Mouse (Mus musculus) embryonic facial prominence, embryonic 15.5 days (tissue): Measurements from ENCODE around the gene Gm11077. TPM values are rescaled to one million over a fixed set of nuclear protein-coding genes. Genes with fewer than 3 reads are reported as not detected.

Source experiments
- ATAC-seq: fragments of 200-750 bp; cut with Nextera tagmentation; 2 replicates; pipeline ENCODE4 v1.8.0; 2017; ENCODE audit warnings: low read depth, moderate TSS enrichment; ENCODE audit not compliant: insufficient number of reproducible peaks, low FRiP score, low TSS enrichment
- H3K27ac ChIP-seq: fragments of 300-500 bp; sonication (generic); replicated peaks from 2 replicates; pipeline ENCODE4 v1.5.1; 2015; ENCODE audit warnings: mild to moderate bottlenecking, inconsistent platforms
- H3K27me3 ChIP-seq: fragments of 300-500 bp; sonication (generic); 2 replicates; pipeline ENCODE4 v1.6.1; 2015; ENCODE audit warnings: inconsistent platforms
- H3K36me3 ChIP-seq: fragments of 300-500 bp; sonication (generic); 2 replicates; pipeline ENCODE4 v1.6.1; 2015; ENCODE audit warnings: mild to moderate bottlenecking, inconsistent platforms
- H3K4me1 ChIP-seq: fragments of 300-500 bp; sonication (generic); 2 replicates; pipeline ENCODE4 v1.6.1; 2015; ENCODE audit warnings: inconsistent platforms
- H3K4me2 ChIP-seq: fragments of 300-500 bp; sonication (generic); replicated peaks from 2 replicates; pipeline ENCODE4 v1.6.1; 2015; ENCODE audit warnings: mild to moderate bottlenecking, inconsistent platforms
- H3K4me3 ChIP-seq: fragments of 300-500 bp; sonication (generic); replicated peaks from 2 replicates; pipeline ENCODE4 v1.5.1; 2015; ENCODE audit warnings: mild to moderate bottlenecking, inconsistent platforms
- H3K9ac ChIP-seq: fragments of 300-500 bp; sonication (generic); 2 replicates; pipeline ENCODE4 v1.6.1; 2015; ENCODE audit warnings: inconsistent platforms
- H3K9me3 ChIP-seq: fragments of 300-500 bp; sonication (generic); replicated peaks from 2 replicates; pipeline ENCODE4 v1.6.1; 2016; ENCODE audit warnings: inconsistent platforms
- WGBS: fragments of 180-500 bp; shearing (Covaris S2); methylation state at CpG from one replicate; pipeline ENCODE4 v1.1.7; 2015; 5-methylcytosine and 5-hydroxymethylcytosine counted together
- polyA plus RNA-seq: library from polyadenylated mRNA; unstranded; fragments of >200 nt; fragmentation: Nextera tagmentation; extraction: Ambion mirVana; gene quantifications from 2 replicates; pipeline ENCODE4 v1.2.1, GENCODE M21; 2015

Gene Gm11077
- polyA plus RNA-seq, 1 experiment from 2014 or later, result not detected

DNA sequence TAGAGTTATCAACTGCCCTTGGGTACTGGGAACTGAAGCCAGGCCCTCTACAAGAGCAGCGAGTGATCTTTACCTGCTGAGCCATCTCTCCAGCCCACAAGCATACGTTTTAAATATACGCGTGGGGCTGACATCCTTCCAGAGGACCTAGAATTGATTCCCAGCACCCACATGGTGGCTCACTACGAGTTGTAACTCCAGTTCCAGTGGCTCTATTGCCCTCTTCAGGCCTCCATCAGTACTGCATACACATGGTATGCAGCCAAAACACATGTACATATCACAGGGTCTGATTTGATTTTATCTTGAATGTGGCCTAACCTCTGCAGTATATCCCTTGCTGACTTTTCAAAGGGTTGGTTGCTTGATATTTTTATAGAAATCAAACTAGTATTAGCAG, 23.0 kb upstream of the Gm11077 start:
- Histone ChIP-seq H3K9me3 (no peaks in the 10 kb centered on the region), H3K4me1 (peaks cover 17% of the 10 kb centered on the region), H3K27ac (no peak overlapping the region), H3K4me3 (no peak overlapping the region), H3K36me3 (no peaks in the 10 kb centered on the region), H3K4me2 (no peak overlapping the region), H3K27me3 (no peaks in the 10 kb centered on the region), H3K9ac (no peak overlapping the region)
- ATAC-seq, result no peak
- 93% methylated on average over 5 of the region's 5 CpGs for WGBS

DNA sequence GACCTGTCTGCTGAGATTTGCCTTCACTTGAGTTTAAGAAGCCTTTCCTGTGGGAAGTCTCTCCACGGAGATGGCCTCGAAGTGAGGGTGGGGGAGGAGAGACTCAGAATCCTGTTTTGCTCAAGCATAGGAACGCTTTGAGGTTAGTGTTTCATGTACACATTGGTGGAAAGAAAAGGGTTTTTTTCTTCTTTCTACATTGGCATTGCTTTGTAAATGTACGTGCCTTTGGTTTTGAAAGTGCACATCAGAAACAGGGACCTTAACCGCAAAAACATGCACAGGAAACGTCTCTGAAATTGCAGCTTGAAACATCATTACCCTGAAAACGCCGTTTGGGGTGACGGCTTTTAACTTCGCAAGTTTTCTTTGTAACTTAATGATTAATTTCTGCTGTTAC, 21.0 kb upstream of the Gm11077 start:
- Histone ChIP-seq H3K4me2 (no peak overlapping the region), H3K36me3 (no peaks in the 10 kb centered on the region), H3K4me1 (peaks cover 11% of the 10 kb centered on the region), H3K27ac (no peak overlapping the region; the same call in 1 of the 2 replicates), H3K4me3 (no peak overlapping the region), H3K27me3 (no peaks in the 10 kb centered on the region), H3K9me3 (no peaks in the 10 kb centered on the region), H3K9ac (no peak overlapping the region)
- 28% methylated on average over 10 of the region's 10 CpGs for WGBS
- no peak for ATAC-seq

DNA sequence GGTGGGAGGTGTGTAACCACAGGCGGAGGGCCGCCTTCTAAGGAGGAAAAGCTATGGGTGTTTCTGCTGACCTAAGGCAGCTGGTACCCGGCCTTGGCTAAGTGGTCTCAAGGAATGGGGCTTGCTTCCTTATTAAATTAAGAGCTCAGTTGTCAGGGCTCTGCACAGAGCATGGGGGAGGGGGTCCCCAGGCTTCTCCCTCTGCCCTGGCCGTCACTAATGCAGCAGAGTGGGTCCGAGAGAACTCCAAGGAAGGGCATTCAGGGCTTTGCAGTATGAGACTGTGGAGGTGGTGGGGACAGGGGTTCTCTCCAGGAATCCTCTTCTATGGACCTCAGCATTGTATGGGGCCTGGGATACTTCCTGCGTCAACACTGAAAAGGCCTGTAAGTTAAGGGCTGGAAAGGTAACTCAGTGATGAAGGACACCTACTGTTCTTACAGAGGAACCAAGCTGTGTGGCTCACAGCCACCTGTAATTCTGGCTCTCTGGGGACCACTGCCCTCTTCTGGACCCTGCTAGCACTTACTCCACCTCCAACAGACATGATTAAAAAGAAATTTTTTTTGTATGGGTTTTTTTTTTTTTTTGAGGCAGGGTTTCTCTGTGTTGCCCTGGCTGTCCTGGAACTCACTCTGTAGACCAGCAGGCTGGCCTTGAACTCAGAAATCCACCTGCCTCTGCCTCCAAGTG, 19.5 kb upstream of the Gm11077 start:
- H3K27ac ChIP-seq, result no peak overlapping the region
- no peaks in the 10 kb centered on the region for H3K36me3 ChIP-seq
- H3K9ac ChIP-seq, result no peak overlapping the region
- WGBS, result 68% methylated on average over 6 of the region's 6 CpGs
- ATAC-seq, result no peak
- H3K9me3 ChIP-seq, result no peaks in the 10 kb centered on the region
- H3K4me1 ChIP-seq, result peaks cover 11% of the 10 kb centered on the region
- no peak overlapping the region for H3K4me3 ChIP-seq
- H3K27me3 ChIP-seq, result peaks cover 5% of the 10 kb centered on the region; the same call in 1 of the 2 replicates
- no peak overlapping the region for H3K4me2 ChIP-seq

DNA sequence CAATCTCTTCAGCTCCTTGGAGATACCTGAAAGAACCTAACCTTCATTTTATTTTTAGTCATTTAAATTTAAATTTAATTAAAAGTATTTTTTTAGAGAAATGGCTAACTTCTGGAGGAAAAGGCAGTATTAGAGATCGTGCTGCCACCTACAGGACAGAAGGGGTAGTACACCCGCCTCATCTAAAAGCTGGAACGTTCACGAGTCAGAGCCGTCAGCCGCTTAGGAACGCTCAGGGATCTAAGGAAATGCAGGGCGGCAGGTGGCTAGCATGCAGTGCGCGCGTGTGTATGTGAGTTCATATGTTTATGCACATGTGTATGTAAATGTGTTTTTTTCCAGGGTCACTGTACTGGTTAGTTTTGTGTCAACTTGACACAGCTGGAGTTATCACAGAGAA, 16.3 kb upstream of the Gm11077 start:
- Histone ChIP-seq H3K4me3 (no peak overlapping the region), H3K9me3 (no peaks in the 10 kb centered on the region), H3K4me1 (peaks cover 4% of the 10 kb centered on the region; the same call in 1 of the 2 replicates), H3K27ac (no peak overlapping the region), H3K4me2 (no peak overlapping the region), H3K36me3 (no peaks in the 10 kb centered on the region), H3K9ac (no peak overlapping the region), H3K27me3 (peaks cover 5% of the 10 kb centered on the region; the same call in 1 of the 2 replicates)
- WGBS, result 5% methylated on average over 11 of the region's 11 CpGs
- no peak for ATAC-seq

DNA sequence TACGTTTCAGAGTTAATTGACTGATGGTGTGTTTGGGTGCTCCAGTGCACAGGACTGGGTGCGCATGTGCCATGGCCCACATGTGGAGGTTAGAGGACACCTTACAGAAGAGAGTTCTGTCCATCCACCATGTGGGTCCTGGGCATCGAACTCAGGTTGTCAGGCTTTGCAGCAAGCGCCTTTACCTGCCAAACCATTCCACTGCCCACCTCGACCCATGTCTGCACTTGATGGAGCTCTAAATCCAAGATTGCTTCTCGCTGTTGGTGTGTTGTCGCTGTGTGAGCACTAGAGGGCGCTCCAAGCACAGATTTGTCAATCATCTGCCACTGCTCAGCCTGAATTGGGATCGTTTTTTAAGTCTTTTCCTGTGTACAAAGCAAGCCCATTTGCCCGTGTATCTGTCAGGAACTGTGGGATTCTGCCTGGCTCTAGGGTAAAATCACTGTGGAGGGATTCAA, 14.1 kb upstream of the Gm11077 start:
- no peak for ATAC-seq
- 20% methylated on average over 10 of the region's 10 CpGs for WGBS

DNA sequence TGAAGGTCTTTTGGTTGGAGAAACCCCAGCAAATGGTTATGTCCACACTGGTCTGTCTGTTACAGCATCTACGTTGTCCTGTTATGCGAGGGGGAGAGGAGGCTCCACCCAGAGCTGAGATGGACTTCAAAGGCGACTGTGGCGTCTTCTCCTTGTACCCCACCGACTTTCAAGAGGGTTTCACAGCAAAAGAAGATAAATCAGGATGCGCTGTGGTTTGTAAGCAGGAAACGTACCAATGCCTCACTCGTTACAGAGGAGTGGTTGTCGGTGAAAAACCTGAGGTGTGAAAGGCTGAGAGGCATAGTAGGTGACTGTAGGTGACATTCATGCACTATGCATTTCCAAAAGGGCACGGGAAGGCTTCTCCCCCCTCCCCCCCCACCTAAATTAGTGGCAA, 7.0 kb upstream of the Gm11077 start:
- no peak overlapping the region for H3K4me2 ChIP-seq
- ATAC-seq, result no peak
- H3K27ac ChIP-seq, result no peak overlapping the region
- no peak overlapping the region for H3K4me3 ChIP-seq
- H3K9me3 ChIP-seq, result no peaks in the 10 kb centered on the region
- 84% methylated on average over 10 of the region's 10 CpGs for WGBS
- H3K4me1 ChIP-seq, result no peaks in the 10 kb centered on the region
- H3K36me3 ChIP-seq, result no peaks in the 10 kb centered on the region
- no peak overlapping the region for H3K9ac ChIP-seq
- H3K27me3 ChIP-seq, result no peaks in the 10 kb centered on the region

More for the DNA sequence above, 14.1 kb upstream of the Gm11077 start:
- Histone ChIP-seq H3K36me3 (no peaks in the 10 kb centered on the region), H3K9me3 (no peaks in the 10 kb centered on the region), H3K4me3 (no peak overlapping the region), H3K4me1 (no peaks in the 10 kb centered on the region), H3K27me3 (peaks cover 5% of the 10 kb centered on the region; the same call in 1 of the 2 replicates), H3K9ac (no peak overlapping the region), H3K4me2 (no peak overlapping the region), H3K27ac (no peak overlapping the region)

DNA sequence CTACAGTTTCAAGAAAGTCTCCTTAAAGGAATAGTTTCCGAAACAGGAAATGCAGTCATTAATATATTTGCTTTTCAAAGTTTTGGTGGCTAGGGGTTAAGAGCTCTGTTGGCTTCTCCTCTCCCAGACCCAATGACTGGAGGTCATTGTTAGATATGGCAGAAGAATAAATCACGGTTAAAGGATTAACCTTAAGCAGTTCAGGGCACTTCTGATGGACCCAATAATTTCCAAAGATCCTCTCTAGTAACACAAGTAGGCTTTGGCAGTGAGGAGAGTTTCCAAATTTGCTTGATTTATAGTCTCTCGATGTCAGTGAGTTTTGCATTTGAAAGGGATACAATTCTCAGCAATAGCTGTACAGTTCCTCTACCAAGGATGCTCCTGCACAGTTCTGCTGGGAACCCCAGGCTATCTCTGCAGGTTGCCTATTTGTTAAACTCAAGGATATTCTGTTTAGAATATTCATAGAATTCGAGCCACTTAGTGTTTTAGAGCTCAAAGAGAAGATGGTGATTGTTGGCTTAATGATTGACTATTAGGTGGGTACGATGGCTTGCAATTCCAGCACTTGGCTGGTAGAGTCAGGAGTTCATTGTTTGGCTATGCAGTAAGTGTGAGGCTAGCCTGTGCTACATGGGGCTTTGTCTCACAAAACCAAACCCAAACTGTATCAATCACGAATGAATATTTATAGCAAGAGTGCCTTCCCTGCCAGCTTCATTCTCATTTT, 1.8 kb downstream of the Gm11077 start:
- Histone ChIP-seq H3K4me3 (no peak overlapping the region), H3K27ac (no peak overlapping the region), H3K9me3 (no peaks in the 10 kb centered on the region), H3K4me1 (peaks cover 4% of the 10 kb centered on the region; the same call in 1 of the 2 replicates), H3K9ac (no peak overlapping the region), H3K36me3 (no peaks in the 10 kb centered on the region), H3K27me3 (no peaks in the 10 kb centered on the region), H3K4me2 (no peak overlapping the region)
- WGBS, result 61% methylated on average over 6 of the region's 6 CpGs
- no peak for ATAC-seq

DNA sequence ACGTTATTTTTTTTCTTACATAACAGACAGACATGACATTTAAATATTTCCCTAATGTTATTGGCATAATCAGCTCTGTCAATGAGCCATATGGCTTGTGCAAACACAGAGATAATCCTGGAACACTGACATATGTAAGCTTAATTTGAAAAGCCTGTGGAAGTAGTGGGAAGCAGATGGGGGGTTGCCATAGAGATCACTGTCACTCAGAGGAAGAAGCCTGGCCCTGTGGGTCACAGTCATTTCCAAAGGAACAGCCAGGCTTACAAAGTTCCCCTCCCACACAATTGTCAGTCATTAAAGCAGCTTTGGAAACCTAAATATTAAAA, 2.3 kb downstream of the Gm11077 start:
- Histone ChIP-seq H3K36me3 (no peaks in the 10 kb centered on the region), H3K27me3 (no peaks in the 10 kb centered on the region)
- WGBS, result 37% methylated on average over 1 of the region's 1 CpGs

DNA sequence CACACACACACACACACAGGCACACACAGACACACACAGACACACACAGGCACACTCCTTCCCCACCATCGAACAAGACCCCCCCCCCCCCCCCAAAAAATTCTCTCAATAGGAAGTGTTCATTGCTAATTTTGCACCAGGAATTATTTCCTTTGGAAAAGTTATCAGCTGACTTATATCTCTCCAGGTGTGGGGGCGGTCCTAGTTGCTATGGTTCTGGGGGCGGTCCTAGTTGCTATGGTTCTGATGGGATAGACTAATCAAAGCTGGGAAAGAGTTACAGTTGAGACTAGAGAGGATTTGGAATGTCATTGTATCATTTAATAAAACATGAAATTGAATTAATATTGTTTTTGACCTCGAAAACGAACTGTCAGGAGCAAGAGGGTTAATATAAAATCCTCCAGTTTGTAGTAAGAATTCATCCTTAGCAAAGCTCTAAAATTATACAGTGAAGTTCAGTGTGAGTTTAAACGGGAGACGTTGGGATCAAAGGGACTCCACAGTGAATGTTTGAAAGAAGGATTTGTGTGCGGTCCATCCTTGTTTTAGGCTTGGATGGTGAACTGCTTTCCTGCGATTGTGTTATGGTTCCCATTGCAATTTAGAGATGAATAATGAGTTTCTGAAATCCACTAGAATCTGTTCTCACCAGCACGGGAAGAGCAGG, 4.0 kb downstream of the Gm11077 start:
- H3K4me2 ChIP-seq, result peak overlapping the region; percentile 45
- no peaks in the 10 kb centered on the region for H3K36me3 ChIP-seq
- no peaks in the 10 kb centered on the region for H3K27me3 ChIP-seq
- WGBS, result 35% methylated on average over 10 of the region's 10 CpGs
- ATAC-seq, result no peak
- H3K4me3 ChIP-seq, result peak overlapping the region; percentile 32
- no peak overlapping the region for H3K9ac ChIP-seq
- peaks cover 4% of the 10 kb centered on the region; the same call in 1 of the 2 replicates for H3K4me1 ChIP-seq
- no peak overlapping the region for H3K27ac ChIP-seq
- H3K9me3 ChIP-seq, result no peaks in the 10 kb centered on the region

More for the DNA sequence above, 2.3 kb downstream of the Gm11077 start:
- H3K9me3 ChIP-seq, result no peaks in the 10 kb centered on the region
- no peak overlapping the region for H3K9ac ChIP-seq
- no peak overlapping the region for H3K4me2 ChIP-seq
- H3K4me3 ChIP-seq, result no peak overlapping the region
- peaks cover 4% of the 10 kb centered on the region; the same call in 1 of the 2 replicates for H3K4me1 ChIP-seq
- no peak for ATAC-seq
- H3K27ac ChIP-seq, result no peak overlapping the region

DNA sequence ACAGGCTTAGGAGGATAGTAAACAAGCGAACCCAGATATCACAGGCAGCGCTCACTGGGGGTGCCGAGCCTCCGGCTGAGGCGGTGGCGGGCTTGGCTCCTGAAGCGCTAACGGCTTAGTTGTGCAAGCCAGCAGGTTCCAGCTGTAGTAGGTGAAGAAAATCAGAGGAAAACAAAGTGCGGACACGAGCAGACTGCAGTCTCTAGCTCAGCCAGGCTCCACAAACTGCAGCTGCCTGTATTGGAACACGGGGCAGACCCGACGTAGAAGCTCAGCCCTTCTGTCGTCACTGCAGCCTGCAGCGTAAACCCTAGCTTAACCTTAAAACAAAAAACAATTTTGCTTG, 4.5 kb downstream of the Gm11077 start:
- no peaks in the 10 kb centered on the region for H3K36me3 ChIP-seq
- peak overlapping the region; percentile 45 for H3K4me2 ChIP-seq
- H3K9ac ChIP-seq, result no peak overlapping the region
- peaks cover 4% of the 10 kb centered on the region; the same call in 1 of the 2 replicates for H3K4me1 ChIP-seq
- no peaks in the 10 kb centered on the region for H3K27me3 ChIP-seq
- no peak overlapping the region for H3K27ac ChIP-seq
- peak overlapping the region; percentile 32 for H3K4me3 ChIP-seq
- no peaks in the 10 kb centered on the region for H3K9me3 ChIP-seq
- no peak for ATAC-seq
- 5% methylated on average over 15 of the region's 15 CpGs for WGBS

DNA sequence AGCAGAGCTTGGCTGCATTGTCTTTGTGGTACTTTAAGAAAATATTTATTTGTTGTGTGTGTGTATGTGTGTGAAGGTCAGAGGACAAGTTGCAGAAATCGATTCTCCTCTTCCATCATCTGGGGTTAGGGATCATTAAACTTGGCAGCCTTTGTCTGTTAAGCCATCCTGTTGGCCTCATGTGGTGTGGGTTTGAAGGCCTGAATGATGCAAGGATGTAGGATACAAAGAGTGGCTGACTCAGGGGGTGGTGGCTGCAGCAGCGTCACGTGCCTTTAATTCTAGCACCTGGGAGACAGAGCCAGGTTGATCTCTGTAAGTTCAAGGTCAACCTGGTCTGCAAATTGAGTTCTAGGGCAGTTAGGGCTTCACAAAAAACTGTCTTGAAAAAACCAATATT, 16.5 kb downstream of the Gm11077 start:
- 0 out of 2 replicates have a peak, but pooled peaks cover 5% of the 10 kb centered on the region for H3K9me3 ChIP-seq
- no peak for ATAC-seq
- no peaks in the 10 kb centered on the region for H3K27me3 ChIP-seq
- no peak overlapping the region for H3K4me2 ChIP-seq
- no peaks in the 10 kb centered on the region for H3K36me3 ChIP-seq
- H3K9ac ChIP-seq, result no peak overlapping the region
- no peak overlapping the region for H3K4me3 ChIP-seq
- WGBS, result 82% methylated on average over 3 of the region's 3 CpGs
- H3K27ac ChIP-seq, result no peak overlapping the region
- no peaks in the 10 kb centered on the region for H3K4me1 ChIP-seq
